Mouse (Mus musculus): Measurements from ENCODE around the gene Gpr4. TPM values are rescaled to one million over a fixed set of nuclear protein-coding genes. Genes with fewer than 3 reads are reported as not detected.

Gpr4 gene
- 9.5 and 16.2 TPM in 2 replicates for polyA plus RNA-seq (2012; rRNA removed)

DNA sequence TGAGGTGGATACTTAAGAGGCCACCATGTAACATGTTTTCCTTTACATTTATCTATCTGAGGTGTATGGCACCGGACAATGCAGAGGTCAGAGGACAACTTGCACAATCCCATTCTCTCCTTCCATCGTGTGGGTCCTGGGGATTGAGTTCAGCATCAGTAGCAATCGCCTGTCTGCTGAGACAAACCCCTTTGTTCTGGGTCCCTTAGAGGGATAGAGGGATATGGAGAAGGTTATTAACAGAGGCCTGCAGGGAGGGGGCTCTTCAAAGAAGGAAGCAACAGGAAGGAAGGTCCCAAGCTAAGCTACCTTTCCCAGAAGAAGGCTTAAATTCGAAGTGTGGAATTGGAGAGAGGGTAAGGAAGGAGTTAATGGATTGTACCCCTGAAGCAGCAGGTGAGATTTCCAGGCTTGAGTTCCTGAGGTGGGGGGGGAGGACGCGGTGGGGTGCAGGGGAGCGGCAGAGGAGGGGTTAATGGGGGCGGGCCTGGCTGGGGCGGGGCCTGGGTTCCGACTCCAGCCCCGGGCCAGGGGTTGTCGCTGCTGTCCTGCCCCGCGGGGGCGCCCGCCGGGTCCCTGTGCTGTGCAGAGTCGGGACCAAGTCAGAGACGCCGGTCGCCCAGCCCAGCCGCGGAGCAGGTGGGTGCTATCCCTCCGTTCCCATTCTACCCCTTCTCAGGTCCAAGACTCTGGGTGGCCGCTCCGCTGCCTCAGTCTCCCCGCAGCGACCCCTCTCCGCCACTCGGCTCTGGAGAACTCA is at the start of gene Gpr4:
Gene Gpr4, plus strand, starts transcription at position 543 of the 760 bp plus-strand sequence.
- Histone ChIP-seq H3K27ac (ENCODE audit: control insufficient read depth, insufficient read depth, low read depth, low read length) (no peak within 1 kb of the TSS), H3K36me3 (ENCODE audit: control insufficient read depth, insufficient read depth, low read length) (no peaks in the 10 kb centered on the region), H3K4me3 (ENCODE audit: control insufficient read depth, low read depth, low read length) (peak within 1 kb of the TSS; percentile 48; the same call in 1 of the 2 replicates), H3K4me1 (ENCODE audit: control insufficient read depth, insufficient read depth, low read length) (peaks cover 12% of the 10 kb centered on the region), H3K27me3 (ENCODE audit: control insufficient read depth, insufficient read depth, low read length) (no peaks in the 10 kb centered on the region)
- TF ChIP-seq CTCF (IDR thresholded peaks at IDR 0.05; ENCODE audit: control insufficient read depth, insufficient read depth, insufficient replicate concordance, low read depth, low read length): no peak
- TF ChIP-seq POLR2A (IDR thresholded peaks at IDR 0.05; ENCODE audit: control insufficient read depth, low read depth, low read length): no peak

DNA sequence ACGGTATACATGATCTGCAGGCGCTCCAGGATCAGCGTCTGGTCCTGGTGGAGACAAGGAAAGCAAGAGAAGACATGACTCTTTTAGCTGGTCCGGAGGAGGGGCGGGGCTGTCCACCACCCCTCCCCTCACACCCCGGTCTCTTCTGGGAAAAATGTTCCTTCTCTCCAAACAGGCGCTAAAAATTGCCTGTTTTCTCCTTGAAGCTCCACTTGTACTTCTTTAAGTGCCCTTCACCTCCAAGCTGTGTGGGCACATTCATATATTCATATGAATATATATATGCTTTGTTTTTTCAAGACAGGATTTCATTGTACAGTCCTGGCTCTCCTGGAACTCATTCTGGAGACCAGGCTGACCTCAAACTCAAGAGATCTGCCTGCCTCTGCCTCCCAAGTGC is 49.4 kb upstream of the Gpr4 start:
- Histone ChIP-seq H3K27ac (ENCODE audit: control insufficient read depth, insufficient read depth, low read depth, low read length) (no peak overlapping the region), H3K27me3 (ENCODE audit: control insufficient read depth, insufficient read depth, low read length) (no peaks in the 10 kb centered on the region), H3K4me1 (ENCODE audit: control insufficient read depth, insufficient read depth, low read length) (peaks cover 29% of the 10 kb centered on the region), H3K36me3 (ENCODE audit: control insufficient read depth, insufficient read depth, low read length) (no peaks in the 10 kb centered on the region), H3K4me3 (ENCODE audit: control insufficient read depth, low read depth, low read length) (peak overlapping the region; percentile 62)
- TF ChIP-seq CTCF (IDR thresholded peaks at IDR 0.05; ENCODE audit: control insufficient read depth, insufficient read depth, insufficient replicate concordance, low read depth, low read length) (no peak), POLR2A (IDR thresholded peaks at IDR 0.05; ENCODE audit: control insufficient read depth, low read depth, low read length) (no peak)

DNA sequence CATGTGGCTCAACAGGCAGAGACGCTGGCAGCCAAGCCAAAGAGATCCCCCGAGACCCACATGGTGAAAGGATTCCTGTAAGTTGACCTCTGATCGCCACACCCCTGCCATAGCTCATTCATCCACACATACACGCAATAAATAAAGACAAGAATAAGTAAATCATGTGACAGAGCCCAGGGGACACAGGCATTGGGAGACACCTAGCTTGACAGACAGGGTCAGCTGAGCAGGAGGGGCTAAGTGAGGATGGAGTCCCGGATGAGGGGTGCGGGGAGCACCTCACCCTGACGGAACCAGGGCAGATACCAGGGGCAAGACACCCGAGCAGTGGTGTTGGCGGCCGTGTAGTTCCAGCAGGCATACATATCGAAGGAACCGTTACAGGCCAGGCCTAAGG is 48.6 kb upstream of the Gpr4 start:
- Histone ChIP-seq H3K27me3 (ENCODE audit: control insufficient read depth, insufficient read depth, low read length) (no peaks in the 10 kb centered on the region), H3K4me1 (ENCODE audit: control insufficient read depth, insufficient read depth, low read length) (peaks cover 29% of the 10 kb centered on the region), H3K4me3 (ENCODE audit: control insufficient read depth, low read depth, low read length) (peak overlapping the region; percentile 62), H3K27ac (ENCODE audit: control insufficient read depth, insufficient read depth, low read depth, low read length) (no peak overlapping the region), H3K36me3 (ENCODE audit: control insufficient read depth, insufficient read depth, low read length) (no peaks in the 10 kb centered on the region)
- TF ChIP-seq POLR2A (IDR thresholded peaks at IDR 0.05; ENCODE audit: control insufficient read depth, low read depth, low read length) (no peak), CTCF (IDR thresholded peaks at IDR 0.05; ENCODE audit: control insufficient read depth, insufficient read depth, insufficient replicate concordance, low read depth, low read length) (no peak)

DNA sequence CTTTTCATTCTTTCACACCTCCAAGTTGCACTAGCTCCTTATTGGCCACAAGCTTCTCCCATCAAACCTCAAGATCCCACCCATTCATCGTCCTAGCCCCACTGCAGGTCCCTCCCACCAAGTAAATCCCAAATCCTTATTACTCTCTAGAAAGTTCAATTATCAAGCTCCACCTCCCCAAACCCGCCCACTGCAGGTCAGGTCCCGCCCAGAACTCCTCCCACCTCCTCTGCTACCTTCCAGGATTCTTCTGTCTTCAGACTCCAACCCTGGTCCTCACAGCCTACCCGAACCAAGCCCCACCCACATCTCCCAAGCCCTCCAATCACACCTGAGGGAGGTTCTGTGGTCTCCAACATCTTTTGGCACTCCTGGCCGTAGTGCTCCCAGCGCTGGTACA is 48.1 kb upstream of the Gpr4 start:
- Histone ChIP-seq H3K27ac (ENCODE audit: control insufficient read depth, insufficient read depth, low read depth, low read length) (no peak overlapping the region), H3K4me1 (ENCODE audit: control insufficient read depth, insufficient read depth, low read length) (peaks cover 28% of the 10 kb centered on the region), H3K27me3 (ENCODE audit: control insufficient read depth, insufficient read depth, low read length) (no peaks in the 10 kb centered on the region), H3K4me3 (ENCODE audit: control insufficient read depth, low read depth, low read length) (peak overlapping the region; percentile 62), H3K36me3 (ENCODE audit: control insufficient read depth, insufficient read depth, low read length) (no peaks in the 10 kb centered on the region)
- TF ChIP-seq POLR2A (IDR thresholded peaks at IDR 0.05; ENCODE audit: control insufficient read depth, low read depth, low read length): no peak
- no peak for TF ChIP-seq CTCF (IDR thresholded peaks at IDR 0.05; ENCODE audit: control insufficient read depth, insufficient read depth, insufficient replicate concordance, low read depth, low read length)

DNA sequence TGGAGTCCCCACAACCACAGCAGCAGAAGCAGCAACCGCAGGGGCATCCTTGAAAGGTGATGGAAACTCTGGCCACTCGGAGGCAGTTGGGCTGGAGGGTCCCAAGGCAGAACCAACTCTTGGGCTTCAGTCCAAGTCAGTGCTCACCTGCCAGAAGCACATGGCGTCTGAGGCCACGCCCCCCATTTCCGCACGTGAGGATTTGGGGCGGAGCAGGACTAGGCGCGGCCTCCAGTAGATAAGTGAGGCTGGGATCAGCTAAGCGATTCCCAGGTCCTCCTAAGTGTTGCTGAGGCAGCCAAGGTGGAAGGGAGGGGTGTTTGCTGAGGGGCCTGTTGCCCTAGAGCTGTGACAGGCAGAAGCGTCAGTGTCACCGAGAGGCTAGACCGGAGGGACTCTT is 47.4 kb upstream of the Gpr4 start:
- peak overlapping the region; percentile 62 for H3K4me3 ChIP-seq (ENCODE audit: control insufficient read depth, low read depth, low read length)
- peaks cover 24% of the 10 kb centered on the region for H3K4me1 ChIP-seq (ENCODE audit: control insufficient read depth, insufficient read depth, low read length)
- H3K27me3 ChIP-seq (ENCODE audit: control insufficient read depth, insufficient read depth, low read length): no peaks in the 10 kb centered on the region
- no peaks in the 10 kb centered on the region for H3K36me3 ChIP-seq (ENCODE audit: control insufficient read depth, insufficient read depth, low read length)
- H3K27ac ChIP-seq (ENCODE audit: control insufficient read depth, insufficient read depth, low read depth, low read length): no peak overlapping the region
- no peak for TF ChIP-seq CTCF (IDR thresholded peaks at IDR 0.05; ENCODE audit: control insufficient read depth, insufficient read depth, insufficient replicate concordance, low read depth, low read length)
- TF ChIP-seq POLR2A (IDR thresholded peaks at IDR 0.05; ENCODE audit: control insufficient read depth, low read depth, low read length): 0 out of 2 replicates have a peak, but pooled peaks have one; percentile 20

DNA sequence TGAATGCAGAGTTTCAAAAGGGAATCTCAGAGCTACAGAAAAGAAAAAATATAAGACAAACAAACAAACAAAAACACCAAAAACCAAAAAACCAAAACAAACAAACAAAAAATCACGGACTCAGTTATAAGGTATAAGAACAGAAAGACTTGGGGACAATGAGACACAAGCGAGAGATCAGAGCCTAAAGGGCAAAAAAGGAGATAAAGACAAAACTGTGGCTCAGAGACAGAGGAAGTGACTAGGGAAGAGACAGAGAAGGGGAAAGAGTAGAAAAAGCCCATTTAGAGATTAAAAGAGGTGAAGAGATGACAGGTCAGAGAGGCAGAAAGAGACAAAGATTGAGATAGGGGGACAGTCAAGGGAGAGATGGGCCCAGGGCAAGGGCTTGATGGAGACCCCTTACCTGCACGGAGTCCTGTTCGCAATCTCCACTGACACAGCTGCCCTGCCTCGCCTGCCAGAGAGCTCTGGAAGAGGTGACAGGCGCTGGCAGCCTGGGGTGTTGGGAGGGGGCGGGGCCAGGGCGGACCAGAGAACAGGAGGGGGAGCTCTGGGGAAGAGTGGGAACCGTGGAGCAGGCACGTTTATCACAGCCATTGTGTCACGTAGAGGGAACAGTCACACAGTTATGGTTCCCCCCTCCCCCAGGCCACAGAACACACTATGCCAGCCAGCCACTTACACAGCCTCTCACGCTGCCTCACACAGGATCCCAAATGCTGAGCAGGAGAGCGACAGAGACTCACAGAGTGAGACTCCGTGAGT is 46.5 kb upstream of the Gpr4 start, which contains the start of gene Gipr:
Gene Gipr, minus strand, starts transcription at position 472 of the 768 bp plus-strand sequence.
- Histone ChIP-seq H3K27me3 (ENCODE audit: control insufficient read depth, insufficient read depth, low read length) (no peaks in the 10 kb centered on the region), H3K4me1 (ENCODE audit: control insufficient read depth, insufficient read depth, low read length) (peaks cover 26% of the 10 kb centered on the region)
- TF ChIP-seq POLR2A (IDR thresholded peaks at IDR 0.05; ENCODE audit: control insufficient read depth, low read depth, low read length) (no peak), CTCF (IDR thresholded peaks at IDR 0.05; ENCODE audit: control insufficient read depth, insufficient read depth, insufficient replicate concordance, low read depth, low read length) (no peak)

DNA sequence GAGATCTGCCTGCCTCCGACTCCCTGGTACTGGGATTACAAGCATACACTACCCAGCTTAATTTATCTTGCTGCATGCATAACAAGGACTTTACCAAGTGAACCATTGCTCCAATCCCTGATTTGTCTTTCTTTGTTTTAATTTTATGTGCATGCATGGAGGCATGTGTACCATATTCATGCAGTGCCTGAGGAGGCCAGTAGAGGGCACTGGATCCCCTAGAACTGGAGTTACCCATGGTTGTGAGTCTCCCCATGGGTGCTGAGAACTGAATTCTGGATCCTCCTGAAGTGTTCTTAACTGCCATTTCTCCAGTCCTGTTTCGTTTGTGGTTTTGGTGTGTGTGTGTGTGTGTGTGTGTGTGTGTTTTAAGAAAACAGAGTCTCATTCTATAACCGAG is 45.3 kb upstream of the Gpr4 start:
- no peak for TF ChIP-seq POLR2A (IDR thresholded peaks at IDR 0.05; ENCODE audit: control insufficient read depth, low read depth, low read length)
- peak; percentile 50; the same call in 1 of the 2 replicates for TF ChIP-seq CTCF (IDR thresholded peaks at IDR 0.05; ENCODE audit: control insufficient read depth, insufficient read depth, insufficient replicate concordance, low read depth, low read length)
- H3K27me3 ChIP-seq (ENCODE audit: control insufficient read depth, insufficient read depth, low read length): no peaks in the 10 kb centered on the region
- H3K4me1 ChIP-seq (ENCODE audit: control insufficient read depth, insufficient read depth, low read length): peaks cover 28% of the 10 kb centered on the region
- no peak overlapping the region for H3K4me3 ChIP-seq (ENCODE audit: control insufficient read depth, low read depth, low read length)
- no peaks in the 10 kb centered on the region for H3K36me3 ChIP-seq (ENCODE audit: control insufficient read depth, insufficient read depth, low read length)
- H3K27ac ChIP-seq (ENCODE audit: control insufficient read depth, insufficient read depth, low read depth, low read length): no peak overlapping the region

More for the DNA sequence above, 46.5 kb upstream of the Gpr4 start, which contains the start of gene Gipr:
- H3K36me3 ChIP-seq (ENCODE audit: control insufficient read depth, insufficient read depth, low read length): no peaks in the 10 kb centered on the region
- H3K27ac ChIP-seq (ENCODE audit: control insufficient read depth, insufficient read depth, low read depth, low read length): no peak within 1 kb of the TSS
- H3K4me3 ChIP-seq (ENCODE audit: control insufficient read depth, low read depth, low read length): peak within 1 kb of the TSS; percentile 62
